Mouse (Mus musculus) midbrain, embryonic 12.5 days (tissue): Measurements from ENCODE around the gene Pkp1. TPM values are rescaled to one million over a fixed set of nuclear protein-coding genes. Genes with fewer than 3 reads are reported as not detected.
A peak's percentile ranks its signal among the peaks of the same experiment; 100 is the strongest.

ENCODE experiments used
- ATAC-seq: fragments of 200-750 bp; cut with Nextera tagmentation; 2 replicates; pipeline ENCODE4 v1.8.0; 2017; ENCODE audit warnings: low read depth, moderate TSS enrichment, moderate library complexity; ENCODE audit not compliant: low FRiP score
- H3K27ac ChIP-seq: fragments of 300-500 bp; sonication (generic); replicated peaks from 2 replicates; pipeline ENCODE4 v1.5.1; 2016; ENCODE audit warnings: mild to moderate bottlenecking
- H3K27me3 ChIP-seq: fragments of 300-500 bp; sonication (generic); 2 replicates; pipeline ENCODE4 v1.6.1; 2016; ENCODE audit warnings: mild to moderate bottlenecking
- H3K36me3 ChIP-seq: fragments of 300-500 bp; sonication (generic); 2 replicates; pipeline ENCODE4 v1.6.1; 2016
- H3K4me1 ChIP-seq: fragments of 300-500 bp; sonication (generic); 2 replicates; pipeline ENCODE4 v1.6.1; 2016
- H3K4me2 ChIP-seq: fragments of 300-500 bp; sonication (generic); replicated peaks from 2 replicates; pipeline ENCODE4 v1.6.1; 2016; ENCODE audit warnings: mild to moderate bottlenecking, moderate library complexity
- H3K4me3 ChIP-seq: fragments of 300-500 bp; sonication (generic); 2 replicates; pipeline ENCODE4 v1.5.1; 2016; ENCODE audit warnings: mild to moderate bottlenecking
- H3K9ac ChIP-seq: fragments of 300-500 bp; sonication (generic); replicated peaks from 2 replicates; pipeline ENCODE4 v1.6.1; 2016; ENCODE audit warnings: mild to moderate bottlenecking, moderate library complexity
- H3K9me3 ChIP-seq: fragments of 300-500 bp; sonication (generic); 2 replicates; pipeline ENCODE4 v1.6.1; 2016; ENCODE audit warnings: mild to moderate bottlenecking
- WGBS: fragments of 180-500 bp; shearing (Covaris S2); methylation state at CpG from one replicate; pipeline ENCODE4 v1.1.7; 2016; 5-methylcytosine and 5-hydroxymethylcytosine counted together
- polyA plus RNA-seq: library from polyadenylated mRNA; unstranded; fragments of >200 nt; fragmentation: Nextera tagmentation; extraction: Ambion mirVana; gene quantifications from 2 replicates; pipeline ENCODE4 v1.2.1, GENCODE M21; 2016

Gene Pkp1
- polyA plus RNA-seq, 1 experiment from 2014 or later, result 0.10 TPM

DNA sequence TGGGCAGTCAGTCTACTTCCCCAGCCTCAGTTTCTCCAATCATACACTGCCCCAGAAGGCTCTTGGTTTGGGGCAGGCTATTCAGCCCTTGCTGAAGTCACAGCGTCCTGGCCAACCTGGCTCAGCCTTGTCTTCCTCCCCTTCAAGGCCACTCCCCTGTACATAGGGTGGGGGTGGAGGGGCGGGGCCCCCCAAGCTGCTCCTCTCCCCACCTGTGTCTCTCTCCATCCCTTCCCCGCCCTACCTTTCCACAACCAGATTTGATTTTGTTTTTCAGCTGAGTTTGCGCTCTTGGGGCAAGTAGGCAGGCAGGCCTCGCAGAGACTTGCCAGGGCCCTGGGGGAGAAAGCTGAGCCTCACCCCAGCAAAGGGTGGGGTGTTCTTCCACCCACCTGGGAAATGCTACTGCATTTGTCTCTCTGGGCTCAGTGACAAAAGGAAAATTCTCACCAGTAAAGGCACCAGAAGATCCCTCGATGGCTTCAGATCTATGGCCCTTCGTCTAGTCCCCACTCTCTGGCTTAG, 19.0 kb downstream of the Pkp1 start:
- Histone ChIP-seq H3K27ac (no peak overlapping the region), H3K4me3 (no peak overlapping the region), H3K9ac (no peak overlapping the region), H3K4me1 (no peaks in the 10 kb centered on the region), H3K27me3 (no peaks in the 10 kb centered on the region), H3K4me2 (no peak overlapping the region), H3K36me3 (no peaks in the 10 kb centered on the region), H3K9me3 (no peaks in the 10 kb centered on the region)
- ATAC-seq, result no peak
- 76% methylated on average over 7 of the region's 7 CpGs for WGBS

DNA sequence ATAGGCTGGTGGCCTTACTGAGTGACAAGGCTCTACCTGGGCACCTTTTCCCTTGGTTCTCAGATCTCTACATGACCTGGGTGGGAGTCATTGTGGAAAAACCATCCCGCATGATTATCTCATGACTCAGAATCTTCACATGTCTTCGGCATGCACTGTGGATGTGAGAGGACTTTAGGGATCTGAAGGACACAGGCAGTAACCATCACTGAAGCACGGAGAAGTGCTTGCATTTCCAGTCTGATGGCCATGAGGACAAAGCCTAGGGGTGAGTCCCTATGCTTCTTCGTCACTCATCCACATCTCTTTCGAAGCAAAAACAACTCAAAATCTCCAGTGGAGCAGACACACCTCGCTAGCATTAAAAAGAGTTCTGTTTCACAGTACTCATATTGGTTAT, 19.7 kb downstream of the Pkp1 start:
- H3K9me3 ChIP-seq, result no peaks in the 10 kb centered on the region
- H3K36me3 ChIP-seq, result no peaks in the 10 kb centered on the region
- WGBS, result 91% methylated on average over 6 of the region's 6 CpGs
- no peak overlapping the region for H3K4me3 ChIP-seq
- H3K27me3 ChIP-seq, result no peaks in the 10 kb centered on the region
- H3K4me1 ChIP-seq, result no peaks in the 10 kb centered on the region
- H3K4me2 ChIP-seq, result no peak overlapping the region
- no peak overlapping the region for H3K27ac ChIP-seq
- no peak overlapping the region for H3K9ac ChIP-seq
- ATAC-seq, result no peak

DNA sequence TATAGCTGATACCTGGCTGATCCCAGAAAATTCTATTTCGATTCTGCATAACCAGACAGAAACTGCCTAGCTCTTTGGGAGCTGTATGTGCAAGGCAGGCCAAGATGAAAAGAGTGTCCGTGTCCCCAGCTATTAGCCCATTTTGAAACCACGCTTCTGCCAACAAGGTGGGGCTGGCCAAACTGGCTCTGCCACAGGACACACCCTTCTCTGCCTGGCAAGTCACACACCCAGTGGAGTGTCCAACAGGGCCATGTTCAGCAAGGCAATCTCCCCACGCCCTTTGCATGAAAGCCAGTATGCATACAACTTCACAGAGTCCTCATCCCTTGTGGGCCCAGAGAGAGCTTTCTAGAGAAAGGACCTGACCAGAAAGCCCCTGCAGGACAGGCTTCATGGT, 23.6 kb downstream of the Pkp1 start:
- Histone ChIP-seq H3K27me3 (no peaks in the 10 kb centered on the region), H3K9me3 (no peaks in the 10 kb centered on the region), H3K36me3 (no peaks in the 10 kb centered on the region), H3K9ac (no peak overlapping the region), H3K4me3 (no peak overlapping the region), H3K4me2 (no peak overlapping the region), H3K4me1 (no peaks in the 10 kb centered on the region), H3K27ac (no peak overlapping the region)
- no peak for ATAC-seq
- 92% methylated on average over 4 of the region's 4 CpGs for WGBS

DNA sequence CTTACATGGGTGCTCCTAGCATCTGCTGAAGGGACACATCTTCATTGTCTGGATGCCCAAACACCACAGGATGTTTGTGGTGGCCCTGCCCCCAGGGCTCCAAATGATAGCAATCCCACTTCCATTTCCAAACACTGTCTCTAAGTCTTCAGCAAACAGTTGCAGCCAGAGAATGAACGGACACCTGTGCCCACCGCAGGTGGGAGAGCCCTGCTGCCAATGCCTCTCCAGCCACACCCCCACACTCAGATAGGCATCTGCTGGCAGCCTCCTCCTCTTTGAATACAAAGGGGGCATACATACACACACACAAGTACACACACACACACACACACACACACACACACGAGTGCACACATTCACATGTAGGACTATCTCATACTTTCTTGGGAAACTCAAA, 25.6 kb downstream of the Pkp1 start:
- H3K4me3 ChIP-seq, result no peak overlapping the region
- no peaks in the 10 kb centered on the region for H3K36me3 ChIP-seq
- H3K9ac ChIP-seq, result no peak overlapping the region
- no peak overlapping the region for H3K27ac ChIP-seq
- no peak overlapping the region for H3K4me2 ChIP-seq
- ATAC-seq, result no peak
- H3K4me1 ChIP-seq, result no peaks in the 10 kb centered on the region
- H3K27me3 ChIP-seq, result no peaks in the 10 kb centered on the region
- WGBS, result 90% methylated on average over 3 of the region's 3 CpGs
- H3K9me3 ChIP-seq, result no peaks in the 10 kb centered on the region

DNA sequence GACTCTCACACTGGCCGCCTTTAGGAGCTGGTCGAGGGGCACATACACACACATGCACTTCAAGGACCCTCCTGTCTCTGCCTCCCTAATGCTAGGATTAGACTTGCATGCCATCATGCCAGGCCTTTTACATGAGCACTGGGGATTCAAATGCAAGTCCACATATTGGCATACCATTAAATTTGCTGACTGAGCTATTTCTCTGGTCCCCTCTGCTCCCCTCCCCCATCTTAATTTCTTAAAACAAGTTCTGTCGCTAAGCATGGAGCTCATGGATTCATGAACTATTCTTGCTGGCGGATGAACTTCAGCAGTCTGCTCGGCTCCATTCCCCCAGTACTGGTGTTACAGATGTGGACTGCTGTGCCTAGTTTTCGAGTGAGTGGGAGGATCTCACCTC, 26.2 kb downstream of the Pkp1 start:
- Histone ChIP-seq H3K4me1 (no peaks in the 10 kb centered on the region), H3K4me2 (no peak overlapping the region)
- WGBS, result 82% methylated on average over 6 of the region's 6 CpGs

DNA sequence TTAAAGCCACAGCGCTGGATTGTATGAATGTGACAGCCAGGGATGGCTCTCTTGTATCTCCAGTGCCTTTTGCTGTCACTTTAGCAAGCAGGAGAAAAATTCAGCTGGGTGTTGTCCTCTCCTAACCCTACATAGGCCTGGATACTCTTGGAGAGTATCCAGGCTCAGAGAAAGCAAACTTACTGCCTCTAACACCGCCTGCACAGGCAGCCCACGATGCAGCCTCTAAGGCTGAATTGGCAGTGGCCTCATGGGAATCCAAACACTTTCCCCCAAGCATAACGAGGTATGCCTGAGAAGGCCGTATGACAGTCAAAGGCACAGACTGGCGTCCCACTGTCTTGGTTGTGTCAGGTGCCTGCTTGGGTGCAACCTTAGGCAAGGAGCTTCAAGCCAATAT, 26.8 kb downstream of the Pkp1 start:
- Histone ChIP-seq H3K36me3 (no peaks in the 10 kb centered on the region), H3K9ac (no peak overlapping the region), H3K4me2 (no peak overlapping the region), H3K4me1 (no peaks in the 10 kb centered on the region), H3K9me3 (no peaks in the 10 kb centered on the region), H3K27me3 (no peaks in the 10 kb centered on the region), H3K4me3 (no peak overlapping the region), H3K27ac (no peak overlapping the region)
- no peak for ATAC-seq
- 77% methylated on average over 6 of the region's 6 CpGs for WGBS

More for the DNA sequence above, 26.2 kb downstream of the Pkp1 start:
- no peak overlapping the region for H3K4me3 ChIP-seq
- no peaks in the 10 kb centered on the region for H3K9me3 ChIP-seq
- H3K36me3 ChIP-seq, result no peaks in the 10 kb centered on the region
- no peak overlapping the region for H3K9ac ChIP-seq
- no peaks in the 10 kb centered on the region for H3K27me3 ChIP-seq
- no peak overlapping the region for H3K27ac ChIP-seq
- ATAC-seq, result no peak

DNA sequence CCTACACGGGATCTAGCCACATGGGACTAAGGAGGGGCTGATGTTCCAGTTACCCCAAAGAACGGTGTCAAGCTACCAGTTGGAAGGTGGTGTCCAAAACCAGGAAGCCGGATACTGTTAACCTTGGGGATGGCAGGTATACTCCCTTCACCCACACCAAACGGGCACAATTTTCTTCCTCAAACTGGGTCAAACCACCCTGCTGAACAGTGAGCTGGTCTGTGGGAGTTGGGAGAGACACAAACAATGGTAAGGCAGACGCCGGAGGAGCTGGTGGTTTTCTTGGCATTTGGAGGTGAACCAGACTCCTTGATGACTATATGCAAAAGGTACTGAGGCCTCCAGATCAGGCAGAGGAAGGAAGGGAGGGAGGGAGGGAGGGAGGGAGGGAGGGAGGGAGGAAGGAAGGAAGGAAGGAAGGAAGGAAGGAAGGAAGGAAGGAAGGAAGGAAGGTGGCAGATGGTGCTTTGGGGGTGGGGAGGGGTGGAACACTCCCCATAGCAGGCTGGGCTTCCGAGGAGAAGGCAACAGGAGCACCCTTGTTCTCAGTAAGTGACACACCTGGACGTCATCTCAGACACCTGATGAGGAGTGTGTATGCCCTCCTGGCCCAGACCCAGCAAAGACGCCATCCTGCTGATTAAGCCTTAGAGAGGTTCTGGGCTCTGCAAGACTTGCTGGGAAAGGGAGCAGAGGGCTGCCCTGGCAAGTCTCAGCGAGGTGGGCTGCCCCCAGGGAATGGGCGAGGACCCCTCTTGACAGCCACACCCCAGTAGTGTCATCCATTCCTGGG, 27.4 kb downstream of the Pkp1 start:
- Histone ChIP-seq H3K4me2 (no peak overlapping the region), H3K9ac (no peak overlapping the region), H3K27me3 (no peaks in the 10 kb centered on the region), H3K4me1 (no peaks in the 10 kb centered on the region), H3K36me3 (no peaks in the 10 kb centered on the region), H3K27ac (no peak overlapping the region), H3K9me3 (no peaks in the 10 kb centered on the region), H3K4me3 (no peak overlapping the region)
- 79% methylated on average over 11 of the region's 11 CpGs for WGBS
- ATAC-seq, result no peak

DNA sequence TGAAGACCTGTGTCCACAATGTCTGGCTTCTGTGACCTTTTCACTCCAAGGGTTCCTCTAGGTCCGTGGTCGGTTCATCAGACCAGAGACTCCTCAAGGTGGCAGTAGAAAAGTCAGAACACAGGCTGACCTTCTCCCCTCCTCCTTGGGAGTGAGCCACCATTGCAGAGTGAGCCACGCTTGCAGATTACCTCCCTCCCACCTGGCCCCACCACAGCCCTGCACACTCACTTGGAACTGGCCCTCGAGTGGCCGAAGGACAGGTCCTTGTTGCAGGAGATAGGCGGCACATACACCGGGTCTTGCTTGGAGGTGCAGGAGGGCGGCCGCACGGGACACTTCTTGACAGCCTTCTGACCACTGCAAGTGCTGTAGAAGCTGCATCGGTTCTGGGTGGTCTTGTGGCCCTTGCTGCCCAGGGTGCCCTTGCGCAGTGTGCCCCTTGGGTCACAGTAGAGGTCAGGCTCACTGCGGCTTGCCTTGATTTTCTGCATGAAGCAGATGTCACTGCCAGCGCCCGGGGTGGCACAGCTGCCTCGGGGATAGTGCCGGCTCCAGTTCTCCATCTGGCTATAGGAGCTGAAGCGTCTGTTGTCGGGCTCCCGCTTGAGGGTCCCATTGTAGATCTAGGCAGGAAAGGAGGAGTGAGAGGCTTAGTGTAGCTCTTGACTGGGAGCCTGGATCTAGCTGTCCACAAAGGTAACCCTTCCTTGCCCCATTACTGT, 29.4 kb downstream of the Pkp1 start:
- Histone ChIP-seq H3K9ac (no peak overlapping the region), H3K4me1 (no peaks in the 10 kb centered on the region), H3K27me3 (no peaks in the 10 kb centered on the region), H3K9me3 (no peaks in the 10 kb centered on the region), H3K36me3 (no peaks in the 10 kb centered on the region), H3K4me3 (no peak overlapping the region), H3K27ac (no peak overlapping the region), H3K4me2 (no peak overlapping the region)
- no peak for ATAC-seq
- 78% methylated on average over 20 of the region's 20 CpGs for WGBS

DNA sequence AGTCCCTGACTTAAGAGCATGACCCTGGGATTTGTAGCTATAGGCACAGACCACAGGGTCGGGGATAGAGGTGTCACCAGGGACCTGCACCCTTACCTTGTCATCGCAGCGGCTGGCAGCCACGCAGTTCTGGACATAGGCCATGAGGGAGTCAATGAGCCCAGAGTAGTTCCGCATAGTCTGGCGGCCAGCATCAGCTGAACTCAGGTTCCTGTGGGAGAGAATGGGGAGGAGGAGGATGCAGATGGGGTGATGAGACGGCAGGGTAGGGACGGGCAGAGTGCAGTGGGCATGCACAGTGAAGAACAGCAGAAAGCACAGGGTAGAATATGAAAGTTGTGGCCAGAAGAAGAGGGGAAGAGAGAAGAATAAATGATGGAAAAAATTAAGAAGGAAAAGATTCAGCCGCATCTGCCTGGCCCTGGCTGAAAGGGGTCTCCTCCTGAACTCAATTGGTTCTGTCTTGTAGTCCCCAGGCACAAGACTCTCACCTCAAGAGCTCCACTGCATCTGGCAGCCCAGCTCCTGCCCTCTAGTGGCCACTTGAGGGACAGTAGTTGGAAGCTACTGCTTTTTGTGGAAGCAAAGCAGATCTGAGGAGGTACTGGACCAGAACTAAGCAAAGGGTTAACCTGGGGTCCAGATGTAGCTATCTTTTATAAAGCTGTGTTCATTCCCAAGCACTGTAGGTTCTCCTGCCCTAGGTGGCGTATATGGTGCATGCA, 36.5 kb downstream of the Pkp1 start:
- Histone ChIP-seq H3K27me3 (no peaks in the 10 kb centered on the region), H3K27ac (no peak overlapping the region), H3K36me3 (no peaks in the 10 kb centered on the region), H3K4me1 (no peaks in the 10 kb centered on the region), H3K4me2 (no peak overlapping the region), H3K4me3 (no peak overlapping the region), H3K9ac (no peak overlapping the region), H3K9me3 (no peaks in the 10 kb centered on the region)
- peak; percentile 19; the same call in 1 of the 2 replicates for ATAC-seq
- 74% methylated on average over 10 of the region's 10 CpGs for WGBS

DNA sequence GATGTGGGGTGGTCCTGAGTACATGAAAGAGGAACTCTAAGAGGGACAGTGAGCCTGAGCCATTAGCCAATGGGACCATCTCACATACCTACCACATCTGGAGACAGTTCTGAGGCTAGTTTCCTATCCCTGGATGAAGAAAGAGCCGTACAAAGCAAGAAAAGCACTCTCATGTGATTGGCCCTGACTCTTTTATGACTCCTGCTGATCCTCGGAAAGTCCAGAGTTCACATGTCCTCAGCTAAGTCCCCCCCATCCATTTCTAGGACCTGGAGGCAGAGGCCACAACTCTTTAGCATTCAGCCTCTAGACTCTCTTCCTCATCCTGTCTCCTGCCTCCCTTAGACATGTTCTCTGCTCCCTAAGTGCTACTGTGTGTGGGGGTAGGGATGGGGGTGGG, 41.8 kb downstream of the Pkp1 start:
- no peak overlapping the region for H3K9ac ChIP-seq
- no peak overlapping the region for H3K27ac ChIP-seq
- 79% methylated on average over 2 of the region's 2 CpGs for WGBS
- no peaks in the 10 kb centered on the region for H3K9me3 ChIP-seq
- ATAC-seq, result no peak
- H3K36me3 ChIP-seq, result no peaks in the 10 kb centered on the region
- H3K4me3 ChIP-seq, result no peak overlapping the region
- no peak overlapping the region for H3K4me2 ChIP-seq
- no peaks in the 10 kb centered on the region for H3K4me1 ChIP-seq
- H3K27me3 ChIP-seq, result no peaks in the 10 kb centered on the region

DNA sequence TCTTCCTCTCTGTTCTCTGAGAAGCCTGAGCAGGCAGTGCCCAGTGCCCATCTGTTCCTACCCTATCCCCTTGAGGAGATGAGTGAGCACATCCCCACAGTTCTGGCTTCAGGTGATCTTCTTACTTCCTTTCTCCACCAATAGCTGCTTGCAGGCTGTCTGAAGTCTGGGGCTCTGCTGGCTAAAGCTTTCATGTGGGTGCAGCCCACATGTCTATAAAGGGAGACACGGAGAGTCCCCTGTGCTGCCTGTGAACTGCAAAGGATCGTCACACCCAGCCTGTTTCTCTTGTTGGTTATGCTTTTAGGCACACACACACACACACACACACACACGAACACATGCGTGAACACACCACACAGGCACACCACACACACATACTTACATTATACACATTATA, 46.0 kb downstream of the Pkp1 start:
- Histone ChIP-seq H3K4me2 (no peak overlapping the region), H3K36me3 (no peaks in the 10 kb centered on the region), H3K9me3 (no peaks in the 10 kb centered on the region), H3K9ac (no peak overlapping the region), H3K4me3 (no peak overlapping the region), H3K27me3 (no peaks in the 10 kb centered on the region), H3K4me1 (no peaks in the 10 kb centered on the region), H3K27ac (no peak overlapping the region)
- no peak for ATAC-seq
- 95% methylated on average over 4 of the region's 4 CpGs for WGBS

DNA sequence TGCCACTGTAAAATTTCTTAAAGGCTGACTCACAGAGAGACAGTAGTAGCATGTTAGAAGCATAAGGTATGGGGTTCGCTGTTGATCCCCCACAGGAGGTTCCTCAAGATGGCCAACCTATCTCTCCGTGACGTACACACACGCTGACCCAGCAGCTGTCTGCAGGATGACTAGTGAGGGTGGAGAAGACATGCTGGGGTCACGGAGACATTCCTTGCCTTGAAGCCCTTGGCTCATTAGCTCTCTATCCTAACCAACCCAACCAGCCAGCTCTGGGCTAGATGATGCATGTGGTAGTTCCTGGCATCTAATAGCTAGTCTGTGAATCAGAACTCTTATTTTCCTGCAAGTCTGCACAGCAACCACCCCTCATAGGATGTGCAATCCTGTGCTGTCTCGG, 50.4 kb downstream of the Pkp1 start:
- H3K4me2 ChIP-seq, result no peak overlapping the region
- no peak overlapping the region for H3K27ac ChIP-seq
- no peak for ATAC-seq
- H3K36me3 ChIP-seq, result no peaks in the 10 kb centered on the region
- 0 out of 2 replicates have a peak, but pooled peaks cover 8% of the 10 kb centered on the region for H3K27me3 ChIP-seq
- no peaks in the 10 kb centered on the region for H3K9me3 ChIP-seq
- H3K4me3 ChIP-seq, result no peak overlapping the region
- 88% methylated on average over 6 of the region's 6 CpGs for WGBS
- H3K9ac ChIP-seq, result no peak overlapping the region
- H3K4me1 ChIP-seq, result no peaks in the 10 kb centered on the region
